Mouse (Mus musculus) liver, embryonic 11.5 days (tissue): ENCODE results near the gene Hs1bp3. TPM values are rescaled to one million over a fixed set of nuclear protein-coding genes. Genes with fewer than 3 reads are reported as not detected.
A peak's percentile ranks its signal among the peaks of the same experiment; 100 is the strongest.

Source experiments
- ATAC-seq: fragments of 200-750 bp; cut with Nextera tagmentation; replicated peaks from 2 replicates; pipeline ENCODE4 v1.8.0; 2017; ENCODE audit warnings: moderate number of reproducible peaks, mild to moderate bottlenecking, moderate TSS enrichment, moderate library complexity; ENCODE audit not compliant: low FRiP score
- DNase-seq: peaks from one replicate; pipeline ENCODE4 v3.0.0-alpha.2; 2017; ENCODE audit warnings: low spot score
- H3K27ac ChIP-seq: fragments of 300-500 bp; sonication (generic); 2 replicates; pipeline ENCODE4 v1.5.1; 2014; ENCODE audit warnings: mild to moderate bottlenecking, low read depth, low read length, control low read depth
- H3K27me3 ChIP-seq: fragments of 300-500 bp; sonication (generic); replicated peaks from 2 replicates; pipeline ENCODE4 v1.6.1; 2014; ENCODE audit warnings: low read length, mixed read lengths; ENCODE audit not compliant: control insufficient read depth, insufficient read depth
- H3K36me3 ChIP-seq: fragments of 300-500 bp; sonication (generic); 2 replicates; pipeline ENCODE4 v1.6.1; 2014; ENCODE audit warnings: mild to moderate bottlenecking, low read length, moderate library complexity, mixed read lengths; ENCODE audit not compliant: control insufficient read depth, insufficient read depth
- H3K4me1 ChIP-seq: fragments of 300-500 bp; sonication (generic); replicated peaks from 2 replicates; pipeline ENCODE4 v1.6.1; 2014; ENCODE audit warnings: low read length, mixed read lengths; ENCODE audit not compliant: control insufficient read depth, insufficient read depth
- H3K4me2 ChIP-seq: fragments of 300-500 bp; sonication (generic); 2 replicates; pipeline ENCODE4 v1.6.1; 2014; ENCODE audit warnings: mild to moderate bottlenecking, control low read depth, moderate library complexity
- H3K4me3 ChIP-seq: fragments of 300-500 bp; sonication (generic); 2 replicates; pipeline ENCODE4 v1.5.1; 2014; ENCODE audit warnings: low read depth, low read length, control low read depth
- H3K9ac ChIP-seq: fragments of 300-500 bp; sonication (generic); 2 replicates; pipeline ENCODE4 v1.6.1; 2014; ENCODE audit warnings: low read depth, low read length, control low read depth
- H3K9me3 ChIP-seq: fragments of 300-500 bp; sonication (generic); 2 replicates; pipeline ENCODE4 v1.6.1; 2016; ENCODE audit warnings: low read length, inconsistent platforms, mixed read lengths; ENCODE audit not compliant: control insufficient read depth
- WGBS: fragments of 180-500 bp; shearing (Covaris S2); extraction: QIAGEN DNeasy Blood & Tissue Kit; methylation state at CpG from one replicate; pipeline ENCODE4 v1.1.7; 2014; 5-methylcytosine and 5-hydroxymethylcytosine counted together
- polyA plus RNA-seq: library from polyadenylated mRNA; unstranded; fragments of >200 nt; fragmentation: Nextera tagmentation; extraction: Ambion mirVana; gene quantifications from 2 replicates; pipeline ENCODE4 v1.2.1, GENCODE M21; 2014

Hs1bp3 gene
- polyA plus RNA-seq, 1 experiment from 2014 or later = 8.8 TPM

DNA sequence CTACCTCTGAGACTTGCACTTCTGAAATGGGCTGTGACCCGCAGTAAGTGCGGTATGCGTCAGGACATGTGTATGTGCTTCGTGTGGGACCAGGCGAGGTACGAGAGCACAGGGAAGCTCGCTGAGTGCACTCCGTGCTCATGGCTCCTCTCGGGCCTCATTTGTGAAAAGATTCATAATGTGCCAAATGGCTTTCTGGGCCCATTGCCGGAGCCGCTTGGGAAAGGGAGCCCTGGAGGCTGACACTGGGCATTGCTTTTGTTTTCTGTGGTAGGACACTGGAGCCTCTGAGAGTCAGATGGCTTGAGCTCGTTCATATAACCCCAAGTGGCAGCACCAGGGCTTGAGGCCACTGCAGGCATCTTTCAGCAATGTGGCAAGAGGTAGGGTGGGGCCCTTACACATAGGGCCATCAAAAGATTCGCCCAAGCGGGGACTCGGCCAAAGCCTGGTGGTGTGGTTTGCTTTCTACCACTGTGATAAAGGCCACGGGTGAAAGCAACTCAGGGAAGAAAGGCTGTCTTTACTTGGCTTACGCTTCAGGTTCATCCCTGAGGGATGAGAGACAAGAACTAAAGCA lies 12.8 kb downstream of the Hs1bp3 start:
- WGBS = 92% methylated on average over 17 of the region's 17 CpGs
- no peak for DNase-seq
- H3K4me3 ChIP-seq = no peak overlapping the region
- no peaks in the 10 kb centered on the region for H3K27me3 ChIP-seq
- no peaks in the 10 kb centered on the region for H3K4me1 ChIP-seq
- no peaks in the 10 kb centered on the region for H3K9me3 ChIP-seq
- no peak overlapping the region for H3K4me2 ChIP-seq
- no peak overlapping the region for H3K27ac ChIP-seq
- peaks cover 4% of the 10 kb centered on the region; the same call in 1 of the 2 replicates for H3K36me3 ChIP-seq
- no peak overlapping the region for H3K9ac ChIP-seq
- ATAC-seq = no peak

DNA sequence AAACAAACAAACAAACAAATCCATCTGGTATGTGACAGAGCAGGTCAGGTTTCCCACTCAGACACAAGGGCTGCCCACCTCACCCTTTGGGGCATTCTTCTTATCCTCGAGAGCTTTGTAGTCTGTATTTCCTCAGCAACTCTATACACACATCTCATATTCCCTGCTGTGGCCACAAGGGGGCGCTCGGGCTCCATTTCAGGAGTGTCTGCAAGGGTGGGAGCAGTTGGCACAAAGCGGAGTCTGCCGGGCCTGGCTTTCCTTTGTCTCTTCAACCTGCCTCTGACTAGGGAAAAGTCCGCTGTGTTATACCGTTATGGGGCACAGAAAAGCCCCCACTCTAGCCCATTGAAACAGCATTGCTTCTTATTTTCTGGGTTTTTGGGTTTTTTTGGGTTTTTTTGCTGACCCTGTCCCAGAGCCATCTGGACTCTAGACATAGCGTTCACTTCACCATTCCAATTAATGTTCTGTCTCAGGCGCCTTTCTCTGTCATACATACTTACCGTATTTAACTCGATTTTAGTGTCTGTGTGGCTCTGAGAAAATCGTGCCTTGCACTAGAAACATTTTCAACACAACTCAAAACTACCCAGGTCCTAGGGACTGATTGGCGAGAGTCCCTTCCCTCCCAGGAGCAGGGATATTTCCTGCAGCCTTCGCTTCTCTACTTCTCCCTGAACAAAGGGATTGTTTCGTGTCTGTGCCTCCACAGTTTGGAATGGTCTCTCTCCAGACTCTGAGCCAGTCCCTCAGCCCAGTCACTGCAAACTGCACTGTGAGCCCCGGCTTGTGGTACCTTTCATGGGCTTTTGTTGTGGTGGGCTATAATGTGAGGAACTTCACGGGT lies 13.8 kb downstream of the Hs1bp3 start:
- WGBS = 45% methylated on average over 17 of the region's 17 CpGs
- no peak overlapping the region for H3K9ac ChIP-seq

DNA sequence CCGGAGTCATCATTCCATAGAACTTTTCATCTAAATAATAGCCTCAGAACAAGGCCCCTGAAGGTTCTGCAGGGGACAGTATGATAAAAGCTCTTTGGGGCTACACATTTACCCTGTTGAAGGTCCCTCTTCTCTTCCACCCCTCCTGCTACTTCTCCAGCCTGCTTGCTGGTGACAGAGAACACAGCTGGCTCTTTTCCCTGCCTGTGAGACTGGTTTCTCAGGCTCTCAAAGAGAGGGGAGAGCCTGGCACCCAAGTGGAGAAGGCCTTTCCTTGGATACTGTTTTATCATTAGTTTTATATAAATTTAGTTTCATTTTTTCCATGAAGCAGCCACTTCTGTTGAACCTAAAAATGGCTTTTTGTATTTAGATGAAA lies 14.4 kb downstream of the Hs1bp3 start:
- H3K9ac ChIP-seq = no peak overlapping the region
- H3K36me3 ChIP-seq = 0 out of 2 replicates have a peak, but pooled peaks cover 4% of the 10 kb centered on the region
- no peak overlapping the region for H3K4me2 ChIP-seq
- H3K27me3 ChIP-seq = no peaks in the 10 kb centered on the region
- H3K4me3 ChIP-seq = no peak overlapping the region
- H3K9me3 ChIP-seq = no peaks in the 10 kb centered on the region
- H3K4me1 ChIP-seq = no peaks in the 10 kb centered on the region
- ATAC-seq = no peak
- H3K27ac ChIP-seq = no peak overlapping the region
- 93% methylated on average over 1 of the region's 1 CpGs for WGBS
- DNase-seq = no peak

More for the DNA sequence above, 13.8 kb downstream of the Hs1bp3 start:
- DNase-seq = peak; percentile 87
- peak; percentile 81 for ATAC-seq
- Histone ChIP-seq H3K4me1 (no peaks in the 10 kb centered on the region), H3K27me3 (no peaks in the 10 kb centered on the region), H3K4me2 (no peak overlapping the region), H3K4me3 (no peak overlapping the region), H3K36me3 (0 out of 2 replicates have a peak, but pooled peaks cover 4% of the 10 kb centered on the region), H3K27ac (no peak overlapping the region), H3K9me3 (no peaks in the 10 kb centered on the region)

DNA sequence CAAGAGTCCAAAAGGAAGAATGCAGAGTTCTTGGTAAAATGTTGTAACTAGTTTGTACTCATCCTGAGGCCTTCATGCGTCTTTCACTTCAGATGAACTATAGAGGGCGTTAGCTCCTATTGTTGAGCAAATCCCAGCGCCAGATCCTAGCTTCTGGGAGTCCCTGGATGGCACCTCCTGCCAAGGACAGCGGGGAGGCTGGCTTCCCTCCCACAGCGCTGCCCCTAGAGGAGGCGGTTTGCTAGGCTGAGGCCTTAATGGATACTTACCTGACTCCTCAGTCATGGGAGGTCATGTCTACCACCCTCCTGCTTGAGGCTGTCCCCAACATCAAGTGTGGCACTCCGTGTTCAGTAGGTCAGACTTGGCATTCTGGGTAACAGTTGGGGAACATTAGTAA lies 16.0 kb downstream of the Hs1bp3 start:
- ATAC-seq = no peak
- Histone ChIP-seq H3K36me3 (0 out of 2 replicates have a peak, but pooled peaks cover 4% of the 10 kb centered on the region), H3K4me2 (no peak overlapping the region), H3K9ac (no peak overlapping the region), H3K4me3 (no peak overlapping the region), H3K9me3 (no peaks in the 10 kb centered on the region), H3K27ac (no peak overlapping the region), H3K27me3 (no peaks in the 10 kb centered on the region), H3K4me1 (no peaks in the 10 kb centered on the region)
- WGBS = 85% methylated on average over 7 of the region's 7 CpGs
- DNase-seq = no peak

DNA sequence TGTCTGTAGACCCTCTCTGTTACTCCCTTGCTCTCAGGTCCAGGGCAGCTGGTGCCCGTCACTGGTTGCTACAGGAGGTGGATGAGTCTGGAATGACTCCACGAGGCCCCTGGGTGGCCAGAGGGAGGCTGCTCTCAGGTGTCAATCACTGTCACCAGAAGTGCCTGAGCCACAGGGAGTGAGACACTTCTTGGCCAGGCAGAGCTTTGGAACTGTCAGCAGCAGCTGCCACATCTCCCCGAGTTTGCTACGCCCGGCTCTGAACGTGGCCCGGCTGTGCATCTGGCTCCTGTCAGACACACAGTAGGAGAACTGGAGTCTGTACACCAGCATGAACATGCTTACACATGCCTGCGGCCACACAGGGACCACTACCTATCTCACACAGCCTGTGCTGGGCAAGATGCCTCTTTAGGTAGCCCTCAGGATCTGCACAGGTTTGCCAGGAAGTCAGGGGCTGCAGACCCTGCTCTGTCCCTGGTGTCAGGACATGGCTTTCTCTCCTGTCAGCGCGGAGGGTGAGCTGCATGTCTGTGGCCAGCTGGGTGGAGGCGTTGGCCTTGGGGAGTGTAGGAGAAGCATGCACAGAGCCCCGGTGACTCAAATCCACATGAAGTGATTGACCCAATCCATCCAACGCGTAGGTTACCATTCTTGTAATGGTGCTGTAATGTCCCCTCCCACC lies 18.4 kb downstream of the Hs1bp3 start:
- DNase-seq (no peak), ATAC-seq (no peak)
- no peak overlapping the region for H3K9ac ChIP-seq
- no peak overlapping the region for H3K27ac ChIP-seq
- no peak overlapping the region for H3K4me3 ChIP-seq
- WGBS = 69% methylated on average over 14 of the region's 14 CpGs
- H3K27me3 ChIP-seq = no peaks in the 10 kb centered on the region
- no peaks in the 10 kb centered on the region for H3K9me3 ChIP-seq
- H3K4me2 ChIP-seq = no peak overlapping the region
- H3K4me1 ChIP-seq = no peaks in the 10 kb centered on the region
- H3K36me3 ChIP-seq = 0 out of 2 replicates have a peak, but pooled peaks cover 4% of the 10 kb centered on the region

GRCm38 (mm10) chr12:8332174-8332542 lies 18.9 kb downstream of the Hs1bp3 start:
- H3K27ac ChIP-seq = no peak overlapping the region

DNA sequence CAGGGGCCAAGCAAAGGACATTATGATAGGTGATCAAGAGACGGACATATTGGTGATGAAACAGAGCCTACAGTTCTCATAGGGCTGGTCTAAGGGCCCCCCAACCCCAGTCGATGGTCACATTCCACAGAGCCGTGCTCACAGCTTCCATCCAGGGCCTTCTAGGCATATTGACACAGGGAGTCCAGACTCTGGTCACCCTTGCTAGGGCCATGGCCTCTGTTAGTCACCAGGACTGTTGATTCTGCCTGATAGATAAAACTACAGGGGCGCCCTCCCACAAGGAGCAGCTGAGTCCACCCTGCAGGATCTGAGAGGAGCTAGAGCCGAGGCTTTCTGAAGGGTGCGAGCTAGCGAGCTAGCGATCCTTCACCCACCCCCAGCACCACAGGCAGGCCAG lies 20.4 kb downstream of the Hs1bp3 start:
- 64% methylated on average over 8 of the region's 8 CpGs for WGBS

More at GRCm38 (mm10) chr12:8332174-8332542, 18.9 kb downstream of the Hs1bp3 start:
- Histone ChIP-seq H3K4me3 (no peak overlapping the region), H3K36me3 (0 out of 2 replicates have a peak, but pooled peaks cover 6% of the 10 kb centered on the region), H3K4me2 (no peak overlapping the region), H3K4me1 (no peaks in the 10 kb centered on the region), H3K9ac (no peak overlapping the region), H3K9me3 (no peaks in the 10 kb centered on the region), H3K27me3 (no peaks in the 10 kb centered on the region)
- ATAC-seq (no peak), DNase-seq (no peak)
- 76% methylated on average over 5 of the region's 5 CpGs for WGBS

DNA sequence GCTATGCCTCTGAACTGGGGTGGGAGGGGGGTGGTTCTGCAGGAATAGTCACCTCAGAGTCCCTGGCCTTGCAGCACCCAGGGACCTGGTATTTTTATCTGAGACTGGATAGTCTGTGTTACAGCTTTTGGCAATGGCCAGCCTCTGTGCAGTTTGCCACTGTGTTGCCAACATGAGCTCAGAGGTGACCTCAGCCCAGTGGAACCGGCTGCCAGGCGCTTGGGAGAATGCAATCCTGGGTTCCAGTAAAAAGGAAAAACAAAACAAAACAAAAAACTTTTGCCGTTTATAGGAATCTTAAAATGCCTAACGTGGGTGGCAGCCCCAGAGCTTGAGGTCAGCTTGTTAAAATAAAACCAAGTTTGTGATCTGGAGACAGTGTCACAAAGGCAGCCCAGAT lies 21.0 kb downstream of the Hs1bp3 start:
- 95% methylated on average over 4 of the region's 4 CpGs for WGBS
- no peaks in the 10 kb centered on the region for H3K9me3 ChIP-seq
- no peaks in the 10 kb centered on the region for H3K27me3 ChIP-seq
- no peak overlapping the region for H3K9ac ChIP-seq
- DNase-seq = no peak
- no peak overlapping the region for H3K4me3 ChIP-seq
- no peak for ATAC-seq
- H3K27ac ChIP-seq = no peak overlapping the region
- H3K36me3 ChIP-seq = 0 out of 2 replicates have a peak, but pooled peaks cover 8% of the 10 kb centered on the region
- no peaks in the 10 kb centered on the region for H3K4me1 ChIP-seq
- no peak overlapping the region for H3K4me2 ChIP-seq

More for the DNA sequence above, 20.4 kb downstream of the Hs1bp3 start:
- Histone ChIP-seq H3K4me1 (no peaks in the 10 kb centered on the region), H3K9ac (no peak overlapping the region), H3K27ac (no peak overlapping the region), H3K9me3 (no peaks in the 10 kb centered on the region), H3K27me3 (no peaks in the 10 kb centered on the region), H3K4me3 (no peak overlapping the region), H3K4me2 (no peak overlapping the region), H3K36me3 (0 out of 2 replicates have a peak, but pooled peaks cover 6% of the 10 kb centered on the region)
- ATAC-seq = 0 out of 2 replicates have a peak, but pooled peaks have one; percentile 24
- no peak for DNase-seq
